Mouse (Mus musculus) kidney, adult 2 months (tissue): ENCODE measurements around the gene Hipk2.

Experiments
- CTCF ChIP-seq: fragments of 200-500 bp; conservative IDR thresholded peaks from 2 replicates; pipeline ENCODE4 v1.5.1; 2011; ENCODE audit warnings: low read depth, mild to moderate bottlenecking, control low read depth, low read length, moderate library complexity, mixed read lengths; ENCODE audit not compliant: insufficient read depth, insufficient read length
- POLR2A ChIP-seq: fragments of 200-500 bp; IDR thresholded peaks from one replicate; pipeline ENCODE4 v1.6.1; 2011; ENCODE audit warnings: low read depth, low read length, control low read depth

DNA sequence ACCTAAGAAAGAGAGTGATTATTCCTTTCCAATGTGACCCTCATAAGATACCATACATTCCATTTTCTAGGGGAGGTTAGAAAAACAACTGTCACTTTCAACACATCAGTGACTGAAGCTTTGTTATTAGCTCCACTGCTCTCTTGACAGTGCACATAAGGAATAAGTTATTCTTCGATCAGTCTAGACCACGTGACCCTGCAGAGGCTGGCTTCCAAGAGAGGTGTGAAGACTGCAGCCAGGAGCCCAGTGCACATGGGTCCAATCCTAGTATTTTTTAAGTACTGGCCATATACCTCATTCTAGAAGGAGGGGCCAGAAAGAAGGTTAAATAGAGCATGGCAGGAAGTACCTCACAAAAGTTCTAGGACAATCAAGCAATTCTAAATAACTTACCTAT, 122.9 kb downstream of the Hipk2 start:
- TF ChIP-seq CTCF: no peak
- TF ChIP-seq POLR2A: no peak
